Mouse (Mus musculus) thymus, adult 2 months (tissue): Measurements from ENCODE around the gene Tbc1d4. TPM values are rescaled to one million over a fixed set of nuclear protein-coding genes. Genes with fewer than 3 reads are reported as not detected.
A peak's percentile ranks its signal among the peaks of the same experiment; 100 is the strongest.

Experiments used
- DNase-seq: peaks from one replicate; pipeline ENCODE4 v3.0.0; 2021
- H3K27ac ChIP-seq: fragments of 200-500 bp; 2 replicates; pipeline ENCODE4 v1.5.1; 2012; ENCODE audit warnings: low read length, control low read depth; ENCODE audit not compliant: control insufficient read depth, insufficient read depth
- H3K27me3 ChIP-seq: fragments of 200-500 bp; 2 replicates; pipeline ENCODE4 v1.6.1; 2012; ENCODE audit warnings: mild to moderate bottlenecking, low read length, moderate library complexity, mixed read lengths; ENCODE audit not compliant: control insufficient read depth, insufficient read depth
- H3K36me3 ChIP-seq: fragments of 200-500 bp; 2 replicates; pipeline ENCODE4 v1.6.1; 2012; ENCODE audit warnings: mild to moderate bottlenecking, low read length, moderate library complexity; ENCODE audit not compliant: control insufficient read depth, insufficient read depth
- H3K4me1 ChIP-seq: fragments of 200-500 bp; replicated peaks from 2 replicates; pipeline ENCODE4 v1.6.1; 2012; ENCODE audit warnings: low read length; ENCODE audit not compliant: control insufficient read depth, insufficient read depth
- H3K4me3 ChIP-seq: fragments of 200-500 bp; 2 replicates; pipeline ENCODE4 v1.5.1; 2012; ENCODE audit warnings: mild to moderate bottlenecking, low read length, control low read depth, moderate library complexity; ENCODE audit not compliant: control insufficient read depth, insufficient read depth
- CTCF ChIP-seq: fragments of 200-500 bp; IDR thresholded peaks from 2 replicates; pipeline ENCODE4 v1.5.1; 2012; ENCODE audit warnings: mild to moderate bottlenecking, control low read depth, low read length, moderate library complexity, borderline replicate concordance; ENCODE audit not compliant: control insufficient read depth, poor library complexity, insufficient read depth; ENCODE audit errors: extremely low read depth
- POLR2A ChIP-seq: fragments of 200-500 bp; IDR thresholded peaks from 2 replicates; pipeline ENCODE4 v1.6.1; 2012; ENCODE audit warnings: mild to moderate bottlenecking, low read length, control low read depth, moderate library complexity; ENCODE audit not compliant: control insufficient read depth, poor library complexity, insufficient read depth; ENCODE audit errors: extremely low read depth
- WGBS: fragments of 180-500 bp; shearing (Covaris S2); methylation state at CpG from one replicate; pipeline ENCODE4 v1.1.7; 2018; 5-methylcytosine and 5-hydroxymethylcytosine counted together
- polyA plus RNA-seq: library from polyadenylated mRNA; depleted of rRNA; stranded (reverse); fragments of >200 nt; gene quantifications from 2 replicates; pipeline ENCODE4 v1.2.3, GENCODE M21; 2012

Gene Tbc1d4
- polyA plus RNA-seq, 1 experiment, result 13.3 TPM

DNA sequence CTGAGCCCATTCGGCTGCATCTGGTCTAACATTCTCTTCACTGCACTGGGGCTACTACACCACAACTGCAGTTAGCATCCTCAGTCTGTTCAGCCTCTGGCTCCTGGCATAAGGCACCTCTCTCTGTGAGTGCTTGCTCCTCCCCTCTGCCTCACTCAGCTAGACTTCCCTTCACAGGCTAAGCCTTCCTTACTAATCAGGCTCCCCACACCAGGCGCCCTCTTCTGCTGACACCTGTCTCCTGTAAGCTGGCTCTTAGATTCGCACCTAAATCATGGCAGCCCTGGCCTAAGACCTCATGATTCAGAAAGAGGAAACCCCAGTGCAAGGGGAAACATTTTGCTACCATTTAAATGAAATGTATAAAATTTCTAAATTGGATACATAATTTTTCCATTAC lies 122.4 kb downstream of the Tbc1d4 start:
- Histone ChIP-seq H3K27ac (no peak overlapping the region), H3K4me3 (no peak overlapping the region), H3K4me1 (no peaks in the 10 kb centered on the region), H3K27me3 (no peaks in the 10 kb centered on the region), H3K36me3 (no peaks in the 10 kb centered on the region)
- TF ChIP-seq CTCF, result no peak
- TF ChIP-seq POLR2A, result no peak
- WGBS, result 77% methylated on average over 3 of the region's 3 CpGs
- no peak for DNase-seq

DNA sequence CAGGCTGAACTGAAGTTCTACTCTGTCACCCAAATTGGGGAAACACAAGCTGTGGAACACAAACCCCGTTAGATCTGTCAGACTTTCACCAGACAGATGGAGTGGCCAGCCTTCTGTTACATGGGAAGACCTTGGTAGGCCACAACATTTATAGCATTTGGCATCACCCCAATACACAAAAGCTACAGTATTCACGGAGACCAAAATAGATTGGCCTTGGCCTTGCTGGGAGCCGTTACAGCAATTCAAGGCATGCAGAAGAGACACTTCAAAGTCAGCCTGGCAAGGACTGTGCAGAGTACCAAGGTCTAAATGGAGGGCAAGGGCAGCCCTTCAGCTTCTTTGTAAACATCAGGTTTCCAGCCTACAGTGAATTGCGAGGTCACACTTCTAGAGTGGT lies 125.8 kb downstream of the Tbc1d4 start:
- no peaks in the 10 kb centered on the region for H3K4me1 ChIP-seq
- H3K36me3 ChIP-seq, result no peaks in the 10 kb centered on the region
- no peaks in the 10 kb centered on the region for H3K27me3 ChIP-seq
- TF ChIP-seq POLR2A (no peak), CTCF (no peak)
- 85% methylated on average over 4 of the region's 4 CpGs for WGBS
- no peak for DNase-seq
- H3K27ac ChIP-seq, result no peak overlapping the region
- H3K4me3 ChIP-seq, result no peak overlapping the region

- no peaks in the 10 kb centered on the region for H3K27me3 ChIP-seq
- peaks cover 8% of the 10 kb centered on the region for H3K4me1 ChIP-seq
- no peaks in the 10 kb centered on the region for H3K36me3 ChIP-seq
- H3K4me3 ChIP-seq, result no peak overlapping the region
- 42% methylated on average over 4 of the region's 4 CpGs for WGBS
- no peak overlapping the region for H3K27ac ChIP-seq
- DNase-seq, result peak; percentile 57
- TF ChIP-seq POLR2A, result no peak
- no peak for TF ChIP-seq CTCF
These were observed 126.7 kb downstream of the Tbc1d4 start for GRCm38 (mm10) chr14:101482270-101482669.

GRCm38 (mm10) chr14:101481165-101481564 lies 127.8 kb downstream of the Tbc1d4 start:
- Histone ChIP-seq H3K36me3 (no peaks in the 10 kb centered on the region), H3K27me3 (no peaks in the 10 kb centered on the region), H3K27ac (no peak overlapping the region), H3K4me3 (no peak overlapping the region), H3K4me1 (peaks cover 15% of the 10 kb centered on the region)
- WGBS, result 23% methylated on average over 7 of the region's 7 CpGs
- TF ChIP-seq CTCF, result no peak
- no peak for TF ChIP-seq POLR2A
- no peak for DNase-seq

DNA sequence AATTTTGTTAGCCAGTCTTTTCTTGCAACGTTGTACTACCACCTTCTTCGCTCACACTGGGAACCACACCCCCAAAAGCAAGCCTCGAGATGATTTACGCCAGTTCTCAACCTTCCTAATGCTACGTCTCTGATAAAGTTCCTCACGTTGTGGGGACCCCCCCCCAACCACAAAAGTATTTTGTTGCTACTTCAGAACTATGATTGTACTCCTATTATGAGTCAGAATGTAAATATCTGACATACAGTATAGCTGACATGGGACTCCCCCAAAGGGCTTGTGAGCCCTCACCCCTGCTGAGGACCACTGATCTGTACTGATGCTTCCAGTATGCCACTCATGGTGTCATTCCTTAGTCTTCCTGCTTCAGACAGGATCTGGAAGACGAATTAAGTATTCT lies 128.4 kb downstream of the Tbc1d4 start:
- no peaks in the 10 kb centered on the region for H3K27me3 ChIP-seq
- no peak for DNase-seq
- no peak for TF ChIP-seq CTCF
- no peak for TF ChIP-seq POLR2A
- 79% methylated on average over 7 of the region's 7 CpGs for WGBS
- no peaks in the 10 kb centered on the region for H3K36me3 ChIP-seq
- H3K4me1 ChIP-seq, result peaks cover 15% of the 10 kb centered on the region
- H3K4me3 ChIP-seq, result no peak overlapping the region
- no peak overlapping the region for H3K27ac ChIP-seq

DNA sequence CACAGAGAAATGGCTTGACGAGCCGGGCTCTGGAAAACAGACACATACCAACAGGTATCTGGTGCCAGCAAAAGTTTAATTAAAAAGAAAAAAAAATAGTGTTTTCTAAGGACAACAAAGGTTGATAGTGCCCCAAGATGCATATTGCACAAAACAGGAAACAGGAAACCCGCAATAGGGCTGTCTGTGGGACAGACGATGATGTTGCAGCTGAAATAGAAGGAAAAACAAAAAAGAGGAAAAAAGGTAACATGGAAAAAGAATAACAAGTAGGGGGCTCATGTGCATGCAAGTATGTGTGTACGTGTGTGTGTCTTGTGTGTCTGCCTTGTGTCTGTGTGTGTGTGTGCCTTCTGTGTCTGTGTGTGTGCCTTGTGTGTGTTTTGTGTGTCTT lies 131.2 kb downstream of the Tbc1d4 start:
- H3K4me3 ChIP-seq, result no peak overlapping the region
- no peaks in the 10 kb centered on the region for H3K36me3 ChIP-seq
- peak overlapping the region; percentile 87 for H3K27ac ChIP-seq
- DNase-seq, result peak; percentile 24
- no peaks in the 10 kb centered on the region for H3K27me3 ChIP-seq
- H3K4me1 ChIP-seq, result peaks cover 15% of the 10 kb centered on the region
- WGBS, result 35% methylated on average over 5 of the region's 5 CpGs
- no peak for TF ChIP-seq CTCF
- TF ChIP-seq POLR2A, result no peak

GRCm38 (mm10) chr14:101477081-101477826 lies 131.7 kb downstream of the Tbc1d4 start:
- DNase-seq, result peak; percentile 32
- H3K4me3 ChIP-seq, result peak overlapping the region; percentile 56
- peaks cover 15% of the 10 kb centered on the region for H3K4me1 ChIP-seq
- no peaks in the 10 kb centered on the region for H3K27me3 ChIP-seq
- 30% methylated on average over 20 of the region's 20 CpGs for WGBS
- peak overlapping the region; percentile 87 for H3K27ac ChIP-seq
- no peaks in the 10 kb centered on the region for H3K36me3 ChIP-seq
- TF ChIP-seq POLR2A (no peak), CTCF (no peak)
